Mouse (Mus musculus): Measurements from ENCODE around the gene Nnmt. TPM values are rescaled to one million over a fixed set of nuclear protein-coding genes. Genes with fewer than 3 reads are reported as not detected.

The Nnmt gene
- polyA plus RNA-seq, 1 experiment from 2014 or later, result 2.8 TPM

DNA sequence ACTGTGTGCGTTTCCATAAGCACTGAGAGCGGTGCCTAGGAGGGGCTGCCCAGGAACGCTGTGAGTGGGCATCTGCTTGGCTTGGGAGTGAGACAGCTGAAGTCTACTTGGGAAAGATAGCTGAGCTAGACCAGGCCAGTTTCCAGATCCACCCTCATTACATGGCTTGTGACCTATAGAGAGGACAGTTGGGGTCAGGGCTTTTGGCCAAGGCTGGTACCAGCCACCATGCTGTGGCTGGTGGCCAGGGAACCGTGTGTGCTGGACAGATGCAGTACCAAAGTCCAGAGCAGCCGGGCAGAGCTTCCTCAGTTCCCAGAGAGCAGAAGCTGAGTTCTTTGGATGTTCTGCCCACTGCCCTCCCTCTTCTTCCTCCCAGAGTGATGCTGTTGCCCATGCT lies 7.6 kb upstream of the Nnmt start:
- Histone ChIP-seq H3K4me2 (ENCODE audit: low read depth, low read length) (no peak overlapping the region), H3K4me1 (ENCODE audit: control insufficient read depth, insufficient read depth, low read length) (no peaks in the 10 kb centered on the region), H3K36me3 (ENCODE audit: control insufficient read depth, insufficient read depth, low read length) (no peaks in the 10 kb centered on the region), H3K9me3 (replicated peaks; ENCODE audit: control insufficient read depth, low read length) (no peaks in the 10 kb centered on the region), H3K9ac (ENCODE audit: low read length) (no peak overlapping the region), H3K4me3 (replicated peaks; ENCODE audit: low read length) (no peak overlapping the region), H3K27ac (ENCODE audit: low read length) (no peak overlapping the region), H3K27me3 (ENCODE audit: control insufficient read depth, insufficient read depth, low read length) (no peaks in the 10 kb centered on the region)
- WGBS, result 90% methylated on average over 5 of the region's 5 CpGs
- no peak for ATAC-seq (ENCODE audit: insufficient read depth, low FRiP score)

DNA sequence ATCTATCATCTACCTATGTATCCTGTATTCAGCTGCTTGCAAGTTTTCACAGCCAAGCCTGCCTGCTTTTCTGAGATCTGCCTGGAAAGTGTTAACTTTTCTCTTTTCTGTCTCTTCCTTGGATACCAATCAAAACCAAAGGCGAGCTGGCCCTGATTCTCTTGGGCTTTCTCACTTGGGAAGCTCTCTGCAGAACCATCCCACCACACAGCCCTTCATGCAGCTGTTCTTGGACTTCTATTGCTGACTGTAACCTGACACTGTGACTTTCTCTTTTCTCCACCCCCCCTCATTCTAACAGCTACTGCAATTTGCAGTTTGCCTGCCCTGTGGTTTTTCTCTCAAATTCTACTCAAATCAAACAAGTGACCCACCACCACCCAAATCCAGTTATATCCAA lies 6.1 kb upstream of the Nnmt start:
- ATAC-seq (ENCODE audit: insufficient read depth, low FRiP score), result no peak
- Histone ChIP-seq H3K9ac (ENCODE audit: low read length) (no peak overlapping the region), H3K9me3 (replicated peaks; ENCODE audit: control insufficient read depth, low read length) (no peaks in the 10 kb centered on the region), H3K27me3 (ENCODE audit: control insufficient read depth, insufficient read depth, low read length) (no peaks in the 10 kb centered on the region), H3K4me2 (ENCODE audit: low read depth, low read length) (no peak overlapping the region), H3K4me3 (replicated peaks; ENCODE audit: low read length) (no peak overlapping the region), H3K27ac (ENCODE audit: low read length) (no peak overlapping the region), H3K4me1 (ENCODE audit: control insufficient read depth, insufficient read depth, low read length) (no peaks in the 10 kb centered on the region), H3K36me3 (ENCODE audit: control insufficient read depth, insufficient read depth, low read length) (no peaks in the 10 kb centered on the region)
- 3% methylated on average over 1 of the region's 1 CpGs for WGBS

DNA sequence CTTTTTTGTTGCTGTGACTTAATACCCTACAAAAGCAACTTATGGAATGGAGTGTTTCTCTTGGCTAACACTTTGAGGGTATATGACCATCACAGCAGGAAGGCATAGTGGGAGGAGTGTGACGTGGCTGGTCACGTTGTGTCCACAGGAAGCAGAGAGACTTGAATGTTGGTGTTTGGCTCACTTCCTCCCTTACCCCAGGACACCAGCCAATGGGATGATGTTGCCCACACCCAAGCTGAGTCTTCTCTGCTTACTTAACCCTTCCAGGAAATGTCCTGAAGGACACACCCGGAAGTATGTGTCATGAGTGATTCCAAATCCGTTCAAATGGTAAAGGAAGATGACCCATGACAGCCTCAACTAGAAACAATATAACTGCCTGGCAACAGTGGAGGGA lies 4.8 kb upstream of the Nnmt start:
- Histone ChIP-seq H3K9me3 (replicated peaks; ENCODE audit: control insufficient read depth, low read length) (no peaks in the 10 kb centered on the region), H3K4me1 (ENCODE audit: control insufficient read depth, insufficient read depth, low read length) (0 out of 2 replicates have a peak, but pooled peaks cover 2% of the 10 kb centered on the region), H3K4me3 (replicated peaks; ENCODE audit: low read length) (no peak overlapping the region), H3K36me3 (ENCODE audit: control insufficient read depth, insufficient read depth, low read length) (no peaks in the 10 kb centered on the region), H3K9ac (ENCODE audit: low read length) (no peak overlapping the region), H3K4me2 (ENCODE audit: low read depth, low read length) (no peak overlapping the region), H3K27ac (ENCODE audit: low read length) (no peak overlapping the region), H3K27me3 (ENCODE audit: control insufficient read depth, insufficient read depth, low read length) (no peaks in the 10 kb centered on the region)
- WGBS, result 61% methylated on average over 4 of the region's 4 CpGs
- no peak for ATAC-seq (ENCODE audit: insufficient read depth, low FRiP score)

DNA sequence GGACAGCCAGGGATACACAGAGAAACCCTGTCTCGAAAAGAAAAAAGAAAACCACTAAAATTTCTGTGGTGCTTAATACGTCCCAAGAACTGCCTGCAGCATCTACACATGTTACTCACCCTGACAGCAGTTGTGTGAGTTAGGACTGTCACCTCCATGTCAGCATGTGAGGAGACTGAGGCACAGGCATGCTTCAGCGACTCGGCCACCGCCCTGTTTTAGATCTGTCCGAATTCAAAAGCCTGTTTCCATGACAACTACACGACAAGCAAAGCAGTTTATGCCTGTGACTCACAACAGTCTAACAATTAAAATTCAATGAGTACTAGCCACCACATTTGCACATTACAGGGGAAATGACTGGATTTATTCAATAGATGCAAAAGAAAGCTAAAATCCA lies 2.5 kb upstream of the Nnmt start:
- Histone ChIP-seq H3K9me3 (replicated peaks; ENCODE audit: control insufficient read depth, low read length) (no peaks in the 10 kb centered on the region), H3K4me1 (ENCODE audit: control insufficient read depth, insufficient read depth, low read length) (0 out of 2 replicates have a peak, but pooled peaks cover 2% of the 10 kb centered on the region), H3K9ac (ENCODE audit: low read length) (no peak overlapping the region), H3K4me2 (ENCODE audit: low read depth, low read length) (no peak overlapping the region), H3K4me3 (replicated peaks; ENCODE audit: low read length) (no peak overlapping the region), H3K36me3 (ENCODE audit: control insufficient read depth, insufficient read depth, low read length) (no peaks in the 10 kb centered on the region), H3K27ac (ENCODE audit: low read length) (no peak overlapping the region), H3K27me3 (ENCODE audit: control insufficient read depth, insufficient read depth, low read length) (no peaks in the 10 kb centered on the region)
- 72% methylated on average over 7 of the region's 7 CpGs for WGBS
- no peak for ATAC-seq (ENCODE audit: insufficient read depth, low FRiP score)

DNA sequence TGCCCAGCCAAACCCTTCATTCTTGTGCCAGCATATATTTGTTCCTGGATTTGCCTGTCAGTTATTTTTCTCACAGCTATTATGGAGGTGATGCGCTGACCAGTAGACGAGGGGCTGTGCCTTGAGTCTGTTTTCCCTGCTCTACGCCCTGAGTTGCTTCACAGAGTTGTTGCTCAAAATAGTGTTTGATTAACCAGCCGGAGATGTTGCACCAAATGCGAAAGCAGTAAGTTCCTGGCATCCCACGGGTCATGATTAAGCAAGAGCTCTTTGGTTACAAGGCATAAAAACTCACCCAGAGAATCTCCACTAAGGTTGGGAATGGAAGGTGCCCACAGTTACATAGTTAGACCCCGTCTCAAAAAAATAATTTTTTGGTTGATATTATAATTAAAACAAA lies 1.2 kb upstream of the Nnmt start:
- Histone ChIP-seq H3K27me3 (ENCODE audit: control insufficient read depth, insufficient read depth, low read length) (no peaks in the 10 kb centered on the region), H3K4me2 (ENCODE audit: low read depth, low read length) (no peak overlapping the region), H3K9ac (ENCODE audit: low read length) (no peak overlapping the region), H3K4me1 (ENCODE audit: control insufficient read depth, insufficient read depth, low read length) (0 out of 2 replicates have a peak, but pooled peaks cover 2% of the 10 kb centered on the region), H3K27ac (ENCODE audit: low read length) (no peak overlapping the region), H3K36me3 (ENCODE audit: control insufficient read depth, insufficient read depth, low read length) (no peaks in the 10 kb centered on the region), H3K9me3 (replicated peaks; ENCODE audit: control insufficient read depth, low read length) (no peaks in the 10 kb centered on the region), H3K4me3 (replicated peaks; ENCODE audit: low read length) (no peak overlapping the region)
- 83% methylated on average over 7 of the region's 7 CpGs for WGBS
- ATAC-seq (ENCODE audit: insufficient read depth, low FRiP score), result no peak

DNA sequence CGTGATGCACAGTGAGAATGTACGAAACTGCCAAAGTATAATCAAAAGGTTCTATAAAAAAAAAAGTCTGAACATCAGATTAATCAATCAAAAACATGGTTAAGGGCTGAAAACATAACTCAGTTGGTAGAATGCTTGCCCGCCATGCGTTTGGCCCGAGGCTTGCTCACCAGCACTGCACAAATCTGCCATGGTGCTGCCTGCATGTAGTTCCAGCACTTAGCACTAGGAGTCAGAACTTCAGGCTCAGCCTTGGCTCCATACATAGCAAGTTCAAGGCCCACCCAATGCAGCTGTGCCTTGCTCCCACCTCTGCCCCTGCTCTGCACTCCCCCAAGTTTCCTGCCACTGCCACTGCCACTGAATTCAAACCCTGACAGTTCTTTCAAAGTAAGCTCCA lies 744 bp upstream of the Nnmt start:
- ATAC-seq (ENCODE audit: insufficient read depth, low FRiP score), result no peak
- Histone ChIP-seq H3K27me3 (ENCODE audit: control insufficient read depth, insufficient read depth, low read length) (no peaks in the 10 kb centered on the region), H3K9me3 (replicated peaks; ENCODE audit: control insufficient read depth, low read length) (no peaks in the 10 kb centered on the region), H3K36me3 (ENCODE audit: control insufficient read depth, insufficient read depth, low read length) (no peaks in the 10 kb centered on the region), H3K4me3 (replicated peaks; ENCODE audit: low read length) (no peak overlapping the region), H3K4me2 (ENCODE audit: low read depth, low read length) (no peak overlapping the region), H3K27ac (ENCODE audit: low read length) (no peak overlapping the region), H3K9ac (ENCODE audit: low read length) (no peak overlapping the region), H3K4me1 (ENCODE audit: control insufficient read depth, insufficient read depth, low read length) (0 out of 2 replicates have a peak, but pooled peaks cover 2% of the 10 kb centered on the region)
- WGBS, result 85% methylated on average over 5 of the region's 5 CpGs

DNA sequence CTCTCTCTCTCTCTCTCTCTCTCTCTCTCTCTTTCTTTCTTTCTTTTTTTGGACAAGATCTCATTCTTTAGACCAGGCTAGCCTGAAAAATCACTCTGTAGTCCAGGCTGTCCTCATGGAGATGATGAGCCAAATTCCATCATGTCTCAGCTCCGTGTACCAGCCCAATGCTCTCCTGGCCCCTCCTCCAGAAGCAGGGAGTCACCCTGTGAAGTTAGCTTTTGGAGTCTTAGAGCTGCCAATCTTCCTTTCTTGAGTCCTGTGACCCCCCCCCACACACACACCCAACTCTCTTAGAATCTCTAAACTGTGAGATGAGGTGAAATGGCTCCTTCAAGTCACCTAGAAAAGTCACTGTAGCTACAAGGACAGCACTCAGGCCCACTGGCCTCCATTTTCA lies 727 bp downstream of the Nnmt start:
- no peak for ATAC-seq (ENCODE audit: insufficient read depth, low FRiP score)
- no peaks in the 10 kb centered on the region for H3K36me3 ChIP-seq (ENCODE audit: control insufficient read depth, insufficient read depth, low read length)
- H3K9ac ChIP-seq (ENCODE audit: low read length), result no peak overlapping the region
- 0 out of 2 replicates have a peak, but pooled peaks cover 2% of the 10 kb centered on the region for H3K4me1 ChIP-seq (ENCODE audit: control insufficient read depth, insufficient read depth, low read length)
- H3K27ac ChIP-seq (ENCODE audit: low read length), result no peak overlapping the region
- H3K4me2 ChIP-seq (ENCODE audit: low read depth, low read length), result no peak overlapping the region
- no peak overlapping the region for H3K4me3 ChIP-seq (replicated peaks; ENCODE audit: low read length)
- H3K27me3 ChIP-seq (ENCODE audit: control insufficient read depth, insufficient read depth, low read length), result no peaks in the 10 kb centered on the region
- no peaks in the 10 kb centered on the region for H3K9me3 ChIP-seq (replicated peaks; ENCODE audit: control insufficient read depth, low read length)
- WGBS, result 48% methylated on average over 1 of the region's 1 CpGs

DNA sequence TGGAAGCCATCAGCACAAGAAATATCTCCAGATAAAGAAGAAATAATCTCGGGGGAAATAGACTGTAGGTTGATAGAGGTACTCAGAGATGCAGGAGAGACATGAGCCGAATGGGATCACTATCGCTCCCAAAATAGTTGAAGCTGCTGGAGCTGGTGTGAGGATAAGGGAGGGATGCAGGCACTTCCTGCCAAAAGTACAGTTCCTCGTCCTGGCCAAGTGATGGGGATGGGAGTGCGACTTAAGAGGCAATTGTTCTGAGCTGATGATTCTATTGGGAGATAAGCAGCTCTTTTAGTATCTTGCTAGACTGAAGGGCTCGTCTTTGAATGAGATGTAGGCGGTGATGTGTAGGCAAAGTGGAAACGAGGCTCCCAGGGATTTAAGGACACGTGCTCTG lies 4.1 kb downstream of the Nnmt start:
- no peak for ATAC-seq (ENCODE audit: insufficient read depth, low FRiP score)
- H3K4me3 ChIP-seq (replicated peaks; ENCODE audit: low read length), result no peak overlapping the region
- 0 out of 2 replicates have a peak, but pooled peaks cover 2% of the 10 kb centered on the region for H3K4me1 ChIP-seq (ENCODE audit: control insufficient read depth, insufficient read depth, low read length)
- no peaks in the 10 kb centered on the region for H3K36me3 ChIP-seq (ENCODE audit: control insufficient read depth, insufficient read depth, low read length)
- WGBS, result 74% methylated on average over 9 of the region's 9 CpGs
- H3K27me3 ChIP-seq (ENCODE audit: control insufficient read depth, insufficient read depth, low read length), result no peaks in the 10 kb centered on the region
- no peaks in the 10 kb centered on the region for H3K9me3 ChIP-seq (replicated peaks; ENCODE audit: control insufficient read depth, low read length)
- H3K9ac ChIP-seq (ENCODE audit: low read length), result no peak overlapping the region
- no peak overlapping the region for H3K27ac ChIP-seq (ENCODE audit: low read length)
- H3K4me2 ChIP-seq (ENCODE audit: low read depth, low read length), result no peak overlapping the region

DNA sequence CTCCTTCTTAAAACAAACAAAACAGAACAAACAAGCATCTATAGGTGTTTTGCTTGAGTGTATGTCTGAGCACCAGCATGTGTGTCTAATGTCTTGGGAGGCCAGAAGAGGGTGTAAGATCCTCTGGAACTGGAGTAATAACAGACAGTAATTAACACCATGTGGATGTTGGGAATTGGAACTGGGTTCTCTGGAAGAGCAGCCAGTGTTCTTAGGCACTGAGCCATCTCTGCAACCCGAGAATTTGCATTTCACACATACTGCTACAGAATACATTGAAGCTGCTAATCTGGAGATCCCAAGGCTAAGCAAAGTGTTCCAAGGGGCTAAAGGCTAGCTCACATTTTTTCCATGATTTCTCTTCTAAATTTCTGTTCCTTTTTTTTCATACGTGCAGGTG lies 4.9 kb downstream of the Nnmt start:
- Histone ChIP-seq H3K4me2 (ENCODE audit: low read depth, low read length) (no peak overlapping the region), H3K36me3 (ENCODE audit: control insufficient read depth, insufficient read depth, low read length) (no peaks in the 10 kb centered on the region), H3K27ac (ENCODE audit: low read length) (no peak overlapping the region), H3K9me3 (replicated peaks; ENCODE audit: control insufficient read depth, low read length) (no peaks in the 10 kb centered on the region), H3K9ac (ENCODE audit: low read length) (no peak overlapping the region), H3K27me3 (ENCODE audit: control insufficient read depth, insufficient read depth, low read length) (no peaks in the 10 kb centered on the region), H3K4me1 (ENCODE audit: control insufficient read depth, insufficient read depth, low read length) (no peaks in the 10 kb centered on the region), H3K4me3 (replicated peaks; ENCODE audit: low read length) (no peak overlapping the region)
- WGBS, result 64% methylated on average over 2 of the region's 2 CpGs
- no peak for ATAC-seq (ENCODE audit: insufficient read depth, low FRiP score)

DNA sequence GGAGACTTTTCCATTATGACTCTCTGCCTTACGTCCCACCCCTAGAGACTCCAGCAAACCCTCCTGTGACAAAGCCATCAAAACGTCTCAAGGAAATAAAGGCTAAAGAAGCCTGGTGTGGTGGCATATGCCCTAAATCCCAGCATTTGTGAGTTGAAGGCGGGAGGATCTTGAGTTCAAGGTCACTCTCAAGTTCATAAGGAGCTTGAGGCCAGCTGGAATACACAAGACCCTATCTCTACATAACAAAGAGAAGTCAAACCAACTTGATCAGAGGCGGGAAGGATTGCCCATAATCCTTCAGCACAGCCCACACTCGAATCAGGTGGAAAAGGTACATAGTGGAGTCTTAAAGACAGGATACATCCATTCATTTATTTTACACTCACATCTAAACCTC lies 7.5 kb downstream of the Nnmt start:
- Histone ChIP-seq H3K4me3 (replicated peaks; ENCODE audit: low read length) (no peak overlapping the region), H3K27me3 (ENCODE audit: control insufficient read depth, insufficient read depth, low read length) (no peaks in the 10 kb centered on the region), H3K4me1 (ENCODE audit: control insufficient read depth, insufficient read depth, low read length) (no peaks in the 10 kb centered on the region), H3K27ac (ENCODE audit: low read length) (no peak overlapping the region), H3K36me3 (ENCODE audit: control insufficient read depth, insufficient read depth, low read length) (no peaks in the 10 kb centered on the region), H3K4me2 (ENCODE audit: low read depth, low read length) (no peak overlapping the region), H3K9me3 (replicated peaks; ENCODE audit: control insufficient read depth, low read length) (no peaks in the 10 kb centered on the region), H3K9ac (ENCODE audit: low read length) (no peak overlapping the region)
- ATAC-seq (ENCODE audit: insufficient read depth, low FRiP score), result no peak
- 70% methylated on average over 5 of the region's 5 CpGs for WGBS

All from stomach, embryonic 16.5 days (tissue).